Mouse (Mus musculus): Measurements from ENCODE around the gene Tmem234.

DNA sequence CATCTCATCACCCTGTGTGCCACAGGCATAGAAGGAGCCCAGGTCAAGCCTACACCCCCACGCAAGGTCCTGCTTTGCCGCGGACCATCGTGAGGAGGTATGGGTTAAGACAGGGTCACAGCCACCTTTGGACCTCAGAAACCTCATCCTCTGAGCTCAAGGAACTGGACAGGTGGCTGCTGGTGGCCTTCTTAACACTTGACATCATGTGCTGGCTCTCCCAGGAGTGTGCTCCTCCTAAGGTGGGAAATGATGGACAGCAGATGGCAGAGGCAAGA, 27.4 kb upstream of the Tmem234 start:
- TF ChIP-seq POLR2A (IDR thresholded peaks at IDR 0.05; ENCODE audit: borderline replicate concordance, extremely low read depth, insufficient read depth, insufficient read length, poor library complexity, severe bottlenecking): no peak
- TF ChIP-seq CTCF (IDR thresholded peaks at IDR 0.05; ENCODE audit: borderline replicate concordance, extremely low read depth, insufficient read depth, insufficient read length): no peak
